Mouse (Mus musculus) liver, embryonic 14.5 days (tissue): ENCODE measurements at regions not wholly inside any gene's neighbourhood (a gene's known extent, or its start where the extent isn't known, plus 50 kb on each side); places are given as distances from the start of the nearest gene placed in this dataset.

ENCODE experiments used
- CTCF ChIP-seq: IDR thresholded peaks from 2 replicates; pipeline ENCODE4 v1.5.1; 2016; ENCODE audit warnings: antibody characterized with exemption, low read depth, control low read depth
- EP300 ChIP-seq: IDR thresholded peaks from 2 replicates; pipeline ENCODE4 v1.6.1; 2016; ENCODE audit warnings: antibody characterized with exemption, low read depth

- TF ChIP-seq CTCF: no peak
- TF ChIP-seq EP300: no peak
Observed at GRCm38 (mm10) chr14:114697543-114697942, 394.5 kb upstream of the Gpc5 start.
